Mouse (Mus musculus): ENCODE data around the gene Tmem131l. TPM values are rescaled to one million over a fixed set of nuclear protein-coding genes. Genes with fewer than 3 reads are reported as not detected.
"Not testable (repeated sequence)": the region's sequence is repeated elsewhere in the genome, so short reads cannot be mapped to it uniquely, and the experiment has no call there.

Gene Tmem131l
- polyA plus RNA-seq, 1 experiment from 2014 or later = 70.8 TPM

GRCm38 (mm10) chr3:83904176-83904958 lies 135.6 kb downstream of the Tmem131l start:
- Histone ChIP-seq H3K27ac (no peak overlapping the region), H3K36me3 (peaks cover 98% of the 10 kb centered on the region)

GRCm38 (mm10) chr3:83902943-83903342 lies 137.0 kb downstream of the Tmem131l start:
- DNase-seq (ENCODE audit: low spot score) = no peak
- H3K36me3 ChIP-seq = peaks cover 98% of the 10 kb centered on the region
- 91% methylated on average over 5 of the region's 5 CpGs for WGBS
- no peaks in the 10 kb centered on the region for H3K9me3 ChIP-seq
- no peaks in the 10 kb centered on the region for H3K27me3 ChIP-seq (ENCODE audit: insufficient read depth, poor library complexity, severe bottlenecking)
- no peak overlapping the region for H3K4me3 ChIP-seq
- no peaks in the 10 kb centered on the region for H3K4me1 ChIP-seq (replicated peaks)
- no peak overlapping the region for H3K27ac ChIP-seq

More at GRCm38 (mm10) chr3:83904176-83904958, 135.6 kb downstream of the Tmem131l start:
- H3K27me3 ChIP-seq (ENCODE audit: insufficient read depth, poor library complexity, severe bottlenecking) = no peaks in the 10 kb centered on the region
- 86% methylated on average over 14 of the region's 14 CpGs for WGBS
- DNase-seq (ENCODE audit: low spot score) = no peak
- H3K4me1 ChIP-seq (replicated peaks) = no peaks in the 10 kb centered on the region
- H3K4me3 ChIP-seq = no peak overlapping the region
- H3K9me3 ChIP-seq = no peaks in the 10 kb centered on the region

GRCm38 (mm10) chr3:83902459-83902858 lies 137.5 kb downstream of the Tmem131l start:
- DNase-seq (ENCODE audit: low spot score) = no peak
- Histone ChIP-seq H3K27me3 (ENCODE audit: insufficient read depth, poor library complexity, severe bottlenecking) (no peaks in the 10 kb centered on the region), H3K9me3 (no peaks in the 10 kb centered on the region), H3K36me3 (peaks cover 100% of the 10 kb centered on the region), H3K27ac (no peak overlapping the region), H3K4me3 (no peak overlapping the region), H3K4me1 (replicated peaks) (no peaks in the 10 kb centered on the region)
- 92% methylated on average over 8 of the region's 8 CpGs for WGBS

GRCm38 (mm10) chr3:83900756-83901373 lies 139.1 kb downstream of the Tmem131l start:
- WGBS = 89% methylated on average over 12 of the region's 12 CpGs
- Histone ChIP-seq H3K27me3 (ENCODE audit: insufficient read depth, poor library complexity, severe bottlenecking) (no peaks in the 10 kb centered on the region), H3K9me3 (no peaks in the 10 kb centered on the region), H3K4me3 (no peak overlapping the region), H3K27ac (no peak overlapping the region), H3K4me1 (replicated peaks) (no peaks in the 10 kb centered on the region), H3K36me3 (peaks cover 93% of the 10 kb centered on the region)
- no peak for DNase-seq (ENCODE audit: low spot score)

GRCm38 (mm10) chr3:83899556-83899955 lies 140.4 kb downstream of the Tmem131l start:
- Histone ChIP-seq H3K27ac (no peak overlapping the region), H3K36me3 (peaks cover 89% of the 10 kb centered on the region), H3K9me3 (no peaks in the 10 kb centered on the region), H3K4me3 (no peak overlapping the region), H3K27me3 (ENCODE audit: insufficient read depth, poor library complexity, severe bottlenecking) (no peaks in the 10 kb centered on the region), H3K4me1 (replicated peaks) (no peaks in the 10 kb centered on the region)
- peak; percentile 43 for DNase-seq (ENCODE audit: low spot score)
- 65% methylated on average over 8 of the region's 8 CpGs for WGBS

- WGBS = 97% methylated on average over 9 of the region's 9 CpGs
- H3K4me1 ChIP-seq (replicated peaks) = no peaks in the 10 kb centered on the region
- DNase-seq (ENCODE audit: low spot score) = no peak
- no peak overlapping the region for H3K27ac ChIP-seq
- no peaks in the 10 kb centered on the region for H3K27me3 ChIP-seq (ENCODE audit: insufficient read depth, poor library complexity, severe bottlenecking)
- peaks cover 77% of the 10 kb centered on the region for H3K36me3 ChIP-seq
- no peak overlapping the region for H3K4me3 ChIP-seq
- H3K9me3 ChIP-seq = no peaks in the 10 kb centered on the region
These were observed 141.7 kb downstream of the Tmem131l start for GRCm38 (mm10) chr3:83898246-83898645.

- DNase-seq (ENCODE audit: low spot score) = no peak
- Histone ChIP-seq H3K27ac (no peak overlapping the region), H3K9me3 (peaks cover 4% of the 10 kb centered on the region; the same call in 1 of the 2 replicates), H3K27me3 (ENCODE audit: insufficient read depth, poor library complexity, severe bottlenecking) (no peaks in the 10 kb centered on the region), H3K36me3 (peaks cover 56% of the 10 kb centered on the region), H3K4me1 (replicated peaks) (no peaks in the 10 kb centered on the region), H3K4me3 (no peak overlapping the region)
- 36% methylated on average over 3 of the region's 3 CpGs for WGBS
These were observed 144.2 kb downstream of the Tmem131l start for GRCm38 (mm10) chr3:83895811-83896210.

- 89% methylated on average over 5 of the region's 5 CpGs for WGBS
- Histone ChIP-seq H3K27me3 (ENCODE audit: insufficient read depth, poor library complexity, severe bottlenecking) (no peaks in the 10 kb centered on the region), H3K4me1 (replicated peaks) (no peaks in the 10 kb centered on the region), H3K4me3 (no peak overlapping the region), H3K9me3 (peaks cover 5% of the 10 kb centered on the region; the same call in 1 of the 2 replicates), H3K27ac (no peak overlapping the region), H3K36me3 (peaks cover 49% of the 10 kb centered on the region)
- no peak for DNase-seq (ENCODE audit: low spot score)
These were observed 144.9 kb downstream of the Tmem131l start for GRCm38 (mm10) chr3:83895111-83895510.

GRCm38 (mm10) chr3:83885163-83885562 lies 154.8 kb downstream of the Tmem131l start:
- no peaks in the 10 kb centered on the region for H3K27me3 ChIP-seq (ENCODE audit: insufficient read depth, poor library complexity, severe bottlenecking)
- WGBS = 91% methylated on average over 2 of the region's 2 CpGs

GRCm38 (mm10) chr3:83879261-83880050 lies 160.5 kb downstream of the Tmem131l start:
- H3K36me3 ChIP-seq; H3K4me1 ChIP-seq (replicated peaks); H3K4me3 ChIP-seq; H3K9me3 ChIP-seq; H3K27ac ChIP-seq; H3K27me3 ChIP-seq (ENCODE audit: insufficient read depth, poor library complexity, severe bottlenecking); DNase-seq (ENCODE audit: low spot score): not testable (repeated sequence)
- WGBS = 85% methylated on average over 5 of the region's 5 CpGs

More at GRCm38 (mm10) chr3:83885163-83885562, 154.8 kb downstream of the Tmem131l start:
- Histone ChIP-seq H3K27ac (no peak overlapping the region), H3K36me3 (no peaks in the 10 kb centered on the region), H3K4me3 (no peak overlapping the region), H3K4me1 (replicated peaks) (no peaks in the 10 kb centered on the region), H3K9me3 (no peaks in the 10 kb centered on the region)
- DNase-seq (ENCODE audit: low spot score) = no peak

GRCm38 (mm10) chr3:83878801-83879200 lies 161.2 kb downstream of the Tmem131l start:
- Histone ChIP-seq H3K36me3 (no peaks in the 10 kb centered on the region), H3K27me3 (ENCODE audit: insufficient read depth, poor library complexity, severe bottlenecking) (no peaks in the 10 kb centered on the region), H3K4me3 (no peak overlapping the region), H3K27ac (no peak overlapping the region), H3K9me3 (peaks cover 6% of the 10 kb centered on the region; the same call in 1 of the 2 replicates), H3K4me1 (replicated peaks) (0 out of 2 replicates have a peak, but pooled peaks cover 3% of the 10 kb centered on the region)
- WGBS = 92% methylated on average over 4 of the region's 4 CpGs
- no peak for DNase-seq (ENCODE audit: low spot score)

- Histone ChIP-seq H3K27me3 (ENCODE audit: insufficient read depth, poor library complexity, severe bottlenecking) (no peaks in the 10 kb centered on the region), H3K9me3 (peaks cover 9% of the 10 kb centered on the region; the same call in 1 of the 2 replicates), H3K4me3 (no peak overlapping the region), H3K4me1 (replicated peaks) (0 out of 2 replicates have a peak, but pooled peaks cover 3% of the 10 kb centered on the region), H3K36me3 (no peaks in the 10 kb centered on the region), H3K27ac (no peak overlapping the region)
- 76% methylated on average over 4 of the region's 4 CpGs for WGBS
- no peak for DNase-seq (ENCODE audit: low spot score)
These were observed 163.7 kb downstream of the Tmem131l start for GRCm38 (mm10) chr3:83876299-83876698.
